Mouse (Mus musculus) limb, embryonic 12.5 days (tissue): ENCODE results near the gene Hes3. TPM values are rescaled to one million over a fixed set of nuclear protein-coding genes. Genes with fewer than 3 reads are reported as not detected.

ENCODE experiments used
- ATAC-seq: fragments of 200-750 bp; cut with Nextera tagmentation; 2 replicates; pipeline ENCODE4 v1.8.0; 2017; ENCODE audit warnings: low read depth, moderate TSS enrichment; ENCODE audit not compliant: insufficient number of reproducible peaks, insufficient read depth, low FRiP score, low TSS enrichment
- H3K27ac ChIP-seq: fragments of 300-500 bp; sonication (generic); 2 replicates; pipeline ENCODE4 v1.5.1; 2016; ENCODE audit warnings: mild to moderate bottlenecking, moderate library complexity
- H3K27me3 ChIP-seq: fragments of 300-500 bp; sonication (generic); 2 replicates; pipeline ENCODE4 v1.6.1; 2016; ENCODE audit warnings: mild to moderate bottlenecking, moderate library complexity
- H3K36me3 ChIP-seq: fragments of 300-500 bp; sonication (generic); 2 replicates; pipeline ENCODE4 v1.6.1; 2016; ENCODE audit warnings: mild to moderate bottlenecking, moderate library complexity
- H3K4me1 ChIP-seq: fragments of 300-500 bp; sonication (generic); replicated peaks from 2 replicates; pipeline ENCODE4 v1.6.1; 2016
- H3K4me2 ChIP-seq: fragments of 300-500 bp; sonication (generic); 2 replicates; pipeline ENCODE4 v1.6.1; 2016; ENCODE audit warnings: mild to moderate bottlenecking, moderate library complexity
- H3K4me3 ChIP-seq: fragments of 300-500 bp; sonication (generic); replicated peaks from 2 replicates; pipeline ENCODE4 v1.5.1; 2016; ENCODE audit warnings: mild to moderate bottlenecking
- H3K9ac ChIP-seq: fragments of 300-500 bp; sonication (generic); replicated peaks from 2 replicates; pipeline ENCODE4 v1.6.1; 2016; ENCODE audit warnings: mild to moderate bottlenecking, moderate library complexity
- H3K9me3 ChIP-seq: fragments of 300-500 bp; sonication (generic); 2 replicates; pipeline ENCODE4 v1.6.1; 2016; ENCODE audit warnings: mild to moderate bottlenecking, moderate library complexity
- WGBS: fragments of 180-500 bp; shearing (Covaris S2); methylation state at CpG from one replicate; pipeline ENCODE4 v1.1.7; 2016; 5-methylcytosine and 5-hydroxymethylcytosine counted together
- polyA plus RNA-seq: library from polyadenylated mRNA; unstranded; fragments of >200 nt; fragmentation: Nextera tagmentation; extraction: Ambion mirVana; gene quantifications from 2 replicates; pipeline ENCODE4 v1.2.1, GENCODE M21; 2016

The Hes3 gene
- polyA plus RNA-seq, 1 experiment from 2014 or later = not detected

GRCm38 (mm10) chr4:152277916-152278315 lies 13.5 kb downstream of the Hes3 start:
- H3K27ac ChIP-seq = no peak overlapping the region
- H3K9ac ChIP-seq = no peak overlapping the region
- peaks cover 5% of the 10 kb centered on the region; the same call in 1 of the 2 replicates for H3K36me3 ChIP-seq
- H3K4me1 ChIP-seq = peaks cover 26% of the 10 kb centered on the region
- no peaks in the 10 kb centered on the region for H3K9me3 ChIP-seq
- ATAC-seq = no peak
- 64% methylated on average over 2 of the region's 2 CpGs for WGBS
- no peak overlapping the region for H3K4me3 ChIP-seq
- no peak overlapping the region for H3K4me2 ChIP-seq
- peaks cover 68% of the 10 kb centered on the region for H3K27me3 ChIP-seq

- H3K9me3 ChIP-seq = no peaks in the 10 kb centered on the region
- peaks cover 5% of the 10 kb centered on the region; the same call in 1 of the 2 replicates for H3K36me3 ChIP-seq
- ATAC-seq = no peak
- no peak overlapping the region for H3K4me2 ChIP-seq
- no peak overlapping the region for H3K4me3 ChIP-seq
- peaks cover 60% of the 10 kb centered on the region for H3K27me3 ChIP-seq
- H3K27ac ChIP-seq = no peak overlapping the region
- WGBS = 48% methylated on average over 10 of the region's 10 CpGs
- H3K4me1 ChIP-seq = peaks cover 35% of the 10 kb centered on the region
- H3K9ac ChIP-seq = no peak overlapping the region
Observed at GRCm38 (mm10) chr4:152276389-152277347, 14.8 kb downstream of the Hes3 start.

GRCm38 (mm10) chr4:152274681-152275131 lies 16.8 kb downstream of the Hes3 start:
- Histone ChIP-seq H3K4me1 (peaks cover 41% of the 10 kb centered on the region), H3K27ac (no peak overlapping the region; the same call in 1 of the 2 replicates), H3K27me3 (peaks cover 50% of the 10 kb centered on the region), H3K36me3 (no peaks in the 10 kb centered on the region), H3K4me3 (peak overlapping the region; percentile 74), H3K4me2 (peak overlapping the region; percentile 97), H3K9me3 (no peaks in the 10 kb centered on the region), H3K9ac (peak overlapping the region; percentile 83)
- WGBS = under 1% methylated on average over 20 of the region's 20 CpGs
- 0 out of 2 replicates have a peak, but pooled peaks have one; percentile 8 for ATAC-seq

GRCm38 (mm10) chr4:152273621-152274236 lies 17.7 kb downstream of the Hes3 start, which contains the start of gene Gpr153:
Gene Gpr153 (plus strand): TSS chr4:152274232.
- H3K36me3 ChIP-seq = no peaks in the 10 kb centered on the region

GRCm38 (mm10) chr4:152273191-152273590 lies 18.3 kb downstream of the Hes3 start:
- H3K9me3 ChIP-seq = no peaks in the 10 kb centered on the region
- H3K27me3 ChIP-seq = peaks cover 40% of the 10 kb centered on the region
- peak overlapping the region; percentile 72; the same call in 1 of the 2 replicates for H3K27ac ChIP-seq
- no peak overlapping the region; the same call in 1 of the 2 replicates for H3K4me3 ChIP-seq
- H3K4me2 ChIP-seq = peak overlapping the region; percentile 97
- H3K9ac ChIP-seq = no peak overlapping the region
- ATAC-seq = no peak
- 25% methylated on average over 3 of the region's 3 CpGs for WGBS
- no peaks in the 10 kb centered on the region for H3K36me3 ChIP-seq
- peaks cover 41% of the 10 kb centered on the region for H3K4me1 ChIP-seq

More at GRCm38 (mm10) chr4:152273621-152274236, 17.7 kb downstream of the Hes3 start, which contains the start of gene Gpr153:
- peak within 1 kb of the TSS; percentile 83 for H3K9ac ChIP-seq
- H3K4me2 ChIP-seq = peak within 1 kb of the TSS; percentile 97
- WGBS = 1% methylated on average over 44 of the region's 48 CpGs
- ATAC-seq = peak; percentile 50
- peak within 1 kb of the TSS; percentile 74 for H3K4me3 ChIP-seq
- no peaks in the 10 kb centered on the region for H3K9me3 ChIP-seq
- peak within 1 kb of the TSS; percentile 72 for H3K27ac ChIP-seq
- H3K27me3 ChIP-seq = peaks cover 40% of the 10 kb centered on the region
- peaks cover 41% of the 10 kb centered on the region for H3K4me1 ChIP-seq

GRCm38 (mm10) chr4:152272449-152273049 lies 18.9 kb downstream of the Hes3 start:
- no peak for ATAC-seq
- no peaks in the 10 kb centered on the region for H3K9me3 ChIP-seq
- no peak overlapping the region for H3K9ac ChIP-seq
- H3K36me3 ChIP-seq = no peaks in the 10 kb centered on the region
- peaks cover 41% of the 10 kb centered on the region for H3K4me1 ChIP-seq
- H3K4me2 ChIP-seq = 0 out of 2 replicates have a peak overlapping the region, but pooled peaks have one; percentile 3
- peak overlapping the region; percentile 72; the same call in 1 of the 2 replicates for H3K27ac ChIP-seq
- H3K27me3 ChIP-seq = peaks cover 40% of the 10 kb centered on the region
- H3K4me3 ChIP-seq = no peak overlapping the region
- 22% methylated on average over 9 of the region's 9 CpGs for WGBS

GRCm38 (mm10) chr4:152272006-152272405 lies 19.5 kb downstream of the Hes3 start:
- no peak for ATAC-seq
- peaks cover 40% of the 10 kb centered on the region for H3K27me3 ChIP-seq
- no peak overlapping the region for H3K4me3 ChIP-seq
- 0 out of 2 replicates have a peak overlapping the region, but pooled peaks have one; percentile 3 for H3K4me2 ChIP-seq
- H3K27ac ChIP-seq = no peak overlapping the region
- peaks cover 41% of the 10 kb centered on the region for H3K4me1 ChIP-seq
- H3K9ac ChIP-seq = 0 out of 2 replicates have a peak overlapping the region, but pooled peaks have one; percentile 42
- no peaks in the 10 kb centered on the region for H3K9me3 ChIP-seq
- H3K36me3 ChIP-seq = no peaks in the 10 kb centered on the region
- 50% methylated on average over 7 of the region's 7 CpGs for WGBS

- peaks cover 41% of the 10 kb centered on the region for H3K4me1 ChIP-seq
- no peak overlapping the region for H3K4me2 ChIP-seq
- no peaks in the 10 kb centered on the region for H3K9me3 ChIP-seq
- ATAC-seq = no peak
- no peak overlapping the region for H3K27ac ChIP-seq
- 92% methylated on average over 11 of the region's 11 CpGs for WGBS
- peaks cover 37% of the 10 kb centered on the region for H3K27me3 ChIP-seq
- no peaks in the 10 kb centered on the region for H3K36me3 ChIP-seq
- H3K4me3 ChIP-seq = no peak overlapping the region
- no peak overlapping the region for H3K9ac ChIP-seq
Observed at GRCm38 (mm10) chr4:152271334-152271733, 20.1 kb downstream of the Hes3 start.

GRCm38 (mm10) chr4:152270599-152270998 lies 20.9 kb downstream of the Hes3 start:
- WGBS = 79% methylated on average over 9 of the region's 9 CpGs
- H3K27ac ChIP-seq = no peak overlapping the region
- H3K9me3 ChIP-seq = no peaks in the 10 kb centered on the region
- H3K27me3 ChIP-seq = peaks cover 30% of the 10 kb centered on the region
- no peak overlapping the region for H3K9ac ChIP-seq
- H3K4me3 ChIP-seq = no peak overlapping the region
- H3K4me1 ChIP-seq = peaks cover 41% of the 10 kb centered on the region
- H3K36me3 ChIP-seq = no peaks in the 10 kb centered on the region
- no peak for ATAC-seq
- H3K4me2 ChIP-seq = no peak overlapping the region

GRCm38 (mm10) chr4:152269967-152270366 lies 21.5 kb downstream of the Hes3 start:
- 82% methylated on average over 13 of the region's 13 CpGs for WGBS
- H3K27me3 ChIP-seq = peaks cover 27% of the 10 kb centered on the region
- H3K27ac ChIP-seq = no peak overlapping the region
- peaks cover 37% of the 10 kb centered on the region for H3K4me1 ChIP-seq
- no peak overlapping the region for H3K4me3 ChIP-seq
- H3K9me3 ChIP-seq = no peaks in the 10 kb centered on the region
- no peak overlapping the region for H3K4me2 ChIP-seq
- no peaks in the 10 kb centered on the region for H3K36me3 ChIP-seq
- H3K9ac ChIP-seq = no peak overlapping the region
- no peak for ATAC-seq
